Mouse (Mus musculus): ENCODE measurements around the gene BC005624. TPM values are rescaled to one million over a fixed set of nuclear protein-coding genes. Genes with fewer than 3 reads are reported as not detected.
"Not testable (repeated sequence)": the region's sequence is repeated elsewhere in the genome, so short reads cannot be mapped to it uniquely, and the experiment has no call there.

The BC005624 gene
- polyA plus RNA-seq, 1 experiment from 2014 or later, result 92.1 TPM

DNA sequence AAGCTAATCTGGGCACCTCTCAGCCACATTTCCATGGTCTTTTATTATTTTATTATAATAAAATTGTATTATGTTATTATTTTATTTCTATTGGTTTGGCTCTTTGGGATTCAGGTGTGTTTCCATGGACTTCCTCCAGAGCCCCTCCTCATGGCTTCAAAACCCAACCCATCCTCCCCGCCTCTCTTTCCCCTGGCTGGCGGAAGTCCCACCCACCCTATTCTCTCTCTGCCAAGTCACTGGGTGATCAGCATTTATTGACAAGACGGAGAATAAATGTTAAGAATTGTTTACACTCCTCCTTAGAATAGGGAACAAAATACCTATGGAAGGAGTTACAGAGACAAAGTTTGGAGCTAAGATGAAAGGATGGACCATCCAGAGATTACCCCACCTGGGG, 45.2 kb downstream of the BC005624 start:
- Histone ChIP-seq H3K27me3 (replicated peaks; ENCODE audit: control insufficient read depth, insufficient read depth, low read length) (no peaks in the 10 kb centered on the region), H3K9ac (ENCODE audit: low read depth, low read length) (no peak overlapping the region), H3K4me3 (ENCODE audit: low read length) (no peak overlapping the region), H3K4me1 (ENCODE audit: control insufficient read depth, insufficient read depth, low read depth, low read length) (no peaks in the 10 kb centered on the region), H3K9me3 (ENCODE audit: control insufficient read depth, low read length) (no peaks in the 10 kb centered on the region), H3K27ac (ENCODE audit: low read depth, low read length) (no peak overlapping the region), H3K4me2 (ENCODE audit: low read length) (no peak overlapping the region), H3K36me3 (ENCODE audit: control insufficient read depth, insufficient read depth, low read length) (no peaks in the 10 kb centered on the region)
- no peak for ATAC-seq
- 74% methylated on average over 3 of the region's 3 CpGs for WGBS

- no peaks in the 10 kb centered on the region for H3K27me3 ChIP-seq (replicated peaks; ENCODE audit: control insufficient read depth, insufficient read depth, low read length)
- H3K4me2 ChIP-seq (ENCODE audit: low read length), result no peak overlapping the region
- no peak overlapping the region for H3K4me3 ChIP-seq (ENCODE audit: low read length)
- H3K9me3 ChIP-seq (ENCODE audit: control insufficient read depth, low read length), result no peaks in the 10 kb centered on the region
- no peak overlapping the region for H3K9ac ChIP-seq (ENCODE audit: low read depth, low read length)
- WGBS, result 24% methylated on average over 7 of the region's 7 CpGs
- H3K4me1 ChIP-seq (ENCODE audit: control insufficient read depth, insufficient read depth, low read depth, low read length), result peaks cover 4% of the 10 kb centered on the region
- H3K36me3 ChIP-seq (ENCODE audit: control insufficient read depth, insufficient read depth, low read length), result no peaks in the 10 kb centered on the region
- no peak overlapping the region for H3K27ac ChIP-seq (ENCODE audit: low read depth, low read length)
- no peak for ATAC-seq
These were observed 48.0 kb downstream of the BC005624 start for GRCm38 (mm10) chr2:30933917-30934450.

DNA sequence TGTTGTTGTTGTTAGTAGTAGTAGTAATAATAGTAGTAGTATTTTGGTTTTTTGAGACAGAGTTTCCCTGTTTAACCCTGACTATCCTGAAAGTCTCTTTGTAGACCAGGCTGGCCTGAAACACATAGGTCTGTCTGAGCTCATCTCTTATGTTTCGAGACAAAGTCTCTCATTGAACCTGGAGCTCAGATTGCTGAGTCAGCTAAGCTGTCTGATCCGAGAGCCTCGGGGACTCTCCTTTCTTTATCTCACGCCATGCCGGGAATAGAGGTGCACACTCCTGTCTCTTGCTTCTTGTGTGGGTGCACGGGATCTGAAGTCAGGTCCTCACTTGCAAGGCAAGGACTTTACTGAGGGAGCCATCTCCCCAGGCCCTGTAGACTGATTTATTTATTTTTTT, 49.0 kb downstream of the BC005624 start:
- peaks cover 4% of the 10 kb centered on the region for H3K4me1 ChIP-seq (ENCODE audit: control insufficient read depth, insufficient read depth, low read depth, low read length)
- ATAC-seq, result no peak
- H3K9me3 ChIP-seq (ENCODE audit: control insufficient read depth, low read length), result no peaks in the 10 kb centered on the region
- 66% methylated on average over 6 of the region's 6 CpGs for WGBS
- no peak overlapping the region for H3K4me2 ChIP-seq (ENCODE audit: low read length)
- H3K9ac ChIP-seq (ENCODE audit: low read depth, low read length), result no peak overlapping the region
- H3K27me3 ChIP-seq (replicated peaks; ENCODE audit: control insufficient read depth, insufficient read depth, low read length), result no peaks in the 10 kb centered on the region
- no peaks in the 10 kb centered on the region for H3K36me3 ChIP-seq (ENCODE audit: control insufficient read depth, insufficient read depth, low read length)
- no peak overlapping the region for H3K4me3 ChIP-seq (ENCODE audit: low read length)
- no peak overlapping the region for H3K27ac ChIP-seq (ENCODE audit: low read depth, low read length)

GRCm38 (mm10) chr2:30931922-30932321, 50.1 kb downstream of the BC005624 start:
- Histone ChIP-seq H3K36me3 (ENCODE audit: control insufficient read depth, insufficient read depth, low read length) (no peaks in the 10 kb centered on the region), H3K4me3 (ENCODE audit: low read length) (no peak overlapping the region), H3K9me3 (ENCODE audit: control insufficient read depth, low read length) (no peaks in the 10 kb centered on the region), H3K27me3 (replicated peaks; ENCODE audit: control insufficient read depth, insufficient read depth, low read length) (no peaks in the 10 kb centered on the region), H3K4me2 (ENCODE audit: low read length) (no peak overlapping the region), H3K27ac (ENCODE audit: low read depth, low read length) (no peak overlapping the region), H3K4me1 (ENCODE audit: control insufficient read depth, insufficient read depth, low read depth, low read length) (peaks cover 4% of the 10 kb centered on the region), H3K9ac (ENCODE audit: low read depth, low read length) (no peak overlapping the region)
- WGBS, result 85% methylated on average over 3 of the region's 3 CpGs
- no peak for ATAC-seq

DNA sequence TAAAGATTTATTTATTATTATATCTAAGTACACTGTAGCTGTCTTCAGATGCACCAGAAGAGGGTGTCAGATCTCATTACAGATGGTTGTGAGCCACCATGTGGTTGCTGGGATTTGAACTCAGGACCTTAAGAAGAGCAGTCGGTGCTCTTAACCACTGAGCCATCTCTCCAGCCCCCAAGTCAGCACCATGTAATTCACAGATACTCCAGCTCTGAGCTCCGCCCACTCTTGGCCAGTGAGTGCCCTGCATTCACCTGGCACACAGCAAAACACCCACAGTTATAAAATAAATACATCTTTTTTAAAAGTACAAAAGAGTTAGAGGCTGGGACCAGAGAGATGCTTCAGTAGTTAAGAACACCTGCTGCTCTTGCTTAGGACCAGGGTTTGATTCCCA, 51.2 kb downstream of the BC005624 start:
- not testable (repeated sequence) for H3K9ac ChIP-seq (ENCODE audit: low read depth, low read length); H3K27me3 ChIP-seq (replicated peaks; ENCODE audit: control insufficient read depth, insufficient read depth, low read length); H3K27ac ChIP-seq (ENCODE audit: low read depth, low read length); H3K4me2 ChIP-seq (ENCODE audit: low read length); H3K4me3 ChIP-seq (ENCODE audit: low read length); H3K9me3 ChIP-seq (ENCODE audit: control insufficient read depth, low read length); ATAC-seq; H3K36me3 ChIP-seq (ENCODE audit: control insufficient read depth, insufficient read depth, low read length); H3K4me1 ChIP-seq (ENCODE audit: control insufficient read depth, insufficient read depth, low read depth, low read length)
- WGBS, result 95% methylated on average over 2 of the region's 2 CpGs

GRCm38 (mm10) chr2:30929483-30930045, 52.4 kb downstream of the BC005624 start, which contains the start of gene Ptges:
Ptges (minus strand) TSS chr2:30929863.
- 2% methylated on average over 23 of the region's 23 CpGs for WGBS
- Histone ChIP-seq H3K9ac (ENCODE audit: low read depth, low read length) (peak within 1 kb of the TSS; percentile 66), H3K27ac (ENCODE audit: low read depth, low read length) (peak within 1 kb of the TSS; percentile 55; the same call in 1 of the 2 replicates)

GRCm38 (mm10) chr2:30928893-30929482, 53.0 kb downstream of the BC005624 start:
- peak overlapping the region; percentile 39; the same call in 1 of the 2 replicates for H3K9ac ChIP-seq (ENCODE audit: low read depth, low read length)
- peak overlapping the region; percentile 59 for H3K4me2 ChIP-seq (ENCODE audit: low read length)
- H3K4me1 ChIP-seq (ENCODE audit: control insufficient read depth, insufficient read depth, low read depth, low read length), result peaks cover 4% of the 10 kb centered on the region
- H3K9me3 ChIP-seq (ENCODE audit: control insufficient read depth, low read length), result no peaks in the 10 kb centered on the region
- H3K4me3 ChIP-seq (ENCODE audit: low read length), result peak overlapping the region; percentile 39
- peak; percentile 49 for ATAC-seq
- 32% methylated on average over 12 of the region's 12 CpGs for WGBS
- H3K36me3 ChIP-seq (ENCODE audit: control insufficient read depth, insufficient read depth, low read length), result no peaks in the 10 kb centered on the region
- H3K27me3 ChIP-seq (replicated peaks; ENCODE audit: control insufficient read depth, insufficient read depth, low read length), result no peaks in the 10 kb centered on the region
- H3K27ac ChIP-seq (ENCODE audit: low read depth, low read length), result peak overlapping the region; percentile 55; the same call in 1 of the 2 replicates

More at GRCm38 (mm10) chr2:30929483-30930045, 52.4 kb downstream of the BC005624 start, which contains the start of gene Ptges:
- Histone ChIP-seq H3K36me3 (ENCODE audit: control insufficient read depth, insufficient read depth, low read length) (no peaks in the 10 kb centered on the region), H3K9me3 (ENCODE audit: control insufficient read depth, low read length) (no peaks in the 10 kb centered on the region), H3K4me1 (ENCODE audit: control insufficient read depth, insufficient read depth, low read depth, low read length) (peaks cover 4% of the 10 kb centered on the region), H3K4me3 (ENCODE audit: low read length) (peak within 1 kb of the TSS; percentile 39), H3K27me3 (replicated peaks; ENCODE audit: control insufficient read depth, insufficient read depth, low read length) (no peaks in the 10 kb centered on the region), H3K4me2 (ENCODE audit: low read length) (peak within 1 kb of the TSS; percentile 59)
- ATAC-seq, result peak; percentile 81

DNA sequence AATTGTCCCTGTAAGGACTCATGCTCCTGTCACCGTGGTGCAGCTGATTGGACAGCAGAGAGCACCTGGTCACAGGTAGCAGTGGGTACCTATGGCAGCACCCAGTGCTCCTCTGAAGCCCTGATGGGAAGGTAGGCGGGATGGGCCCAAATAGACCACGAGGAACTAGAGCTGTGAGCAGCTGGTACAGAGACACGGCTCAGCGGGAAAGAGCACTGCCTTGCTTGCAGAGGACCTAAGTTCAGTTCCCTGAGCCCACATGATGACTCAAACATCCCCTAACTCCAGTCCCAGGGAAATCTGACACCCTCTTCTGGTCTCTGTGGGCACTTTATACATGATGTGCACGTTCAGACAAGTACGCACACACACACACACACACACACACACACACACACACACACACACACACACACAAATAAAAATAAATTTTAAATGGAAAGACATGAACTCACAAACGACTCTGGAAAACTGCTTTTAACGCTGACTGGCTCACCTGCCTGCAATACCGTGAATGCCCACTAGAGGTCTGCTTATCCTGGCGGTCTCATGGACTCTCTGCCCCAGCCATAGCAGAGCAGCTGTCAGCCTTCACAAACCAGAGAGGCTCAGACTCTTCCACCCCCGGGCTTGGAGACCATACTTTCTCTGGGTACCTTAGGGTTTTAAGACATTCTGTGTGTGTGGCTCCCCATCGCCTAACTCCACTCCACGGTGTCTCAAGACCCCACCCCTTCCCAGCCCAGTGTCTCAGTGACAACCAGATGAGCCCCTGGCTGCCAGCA, 54.0 kb downstream of the BC005624 start:
- ATAC-seq, result peak; percentile 63
- H3K27me3 ChIP-seq (replicated peaks; ENCODE audit: control insufficient read depth, insufficient read depth, low read length), result no peaks in the 10 kb centered on the region
- peak overlapping the region; percentile 36 for H3K27ac ChIP-seq (ENCODE audit: low read depth, low read length)
- peak overlapping the region; percentile 13; the same call in 1 of the 2 replicates for H3K4me2 ChIP-seq (ENCODE audit: low read length)
- H3K36me3 ChIP-seq (ENCODE audit: control insufficient read depth, insufficient read depth, low read length), result no peaks in the 10 kb centered on the region
- WGBS, result 25% methylated on average over 14 of the region's 14 CpGs
- no peaks in the 10 kb centered on the region for H3K9me3 ChIP-seq (ENCODE audit: control insufficient read depth, low read length)
- H3K4me1 ChIP-seq (ENCODE audit: control insufficient read depth, insufficient read depth, low read depth, low read length), result peaks cover 4% of the 10 kb centered on the region
- H3K4me3 ChIP-seq (ENCODE audit: low read length), result no peak overlapping the region
- no peak overlapping the region for H3K9ac ChIP-seq (ENCODE audit: low read depth, low read length)
